Mouse (Mus musculus) hematopoietic stem cell, adult 5-6 weeks (primary cell): ENCODE data around the gene Pigu. TPM values are rescaled to one million over a fixed set of nuclear protein-coding genes. Genes with fewer than 3 reads are reported as not detected.

Experiments used
- ATAC-seq, 2 experiments: fragments of 125-278 bp in 1 of 2; replicated peaks in 1 of 2; 2 replicates each; pipeline ENCODE4 v1.8.0; 2016 to 2017; ENCODE audit warnings: inconsistent platforms in 2 of 2, mild to moderate bottlenecking in 2 of 2, moderate number of reproducible peaks in 2 of 2, low read depth in 1 of 2, moderate TSS enrichment in 1 of 2; ENCODE audit not compliant: low FRiP score in 2 of 2, poor library complexity in 2 of 2, severe bottlenecking in 2 of 2, insufficient read depth in 1 of 2, low TSS enrichment in 1 of 2
- total RNA-seq: library from RNA; stranded (forward); fragments of 172-1452, 232-1000 nt; gene quantifications from 2 replicates; pipeline ENCODE4 v1.2.3, GENCODE M21; 2017

Gene Pigu
- total RNA-seq, 1 experiment from 2014 or later: 43.4 TPM

GRCm38 (mm10) chr2:155273603-155274002 lies 83.6 kb downstream of the Pigu start:
- no peak for ATAC-seq

DNA sequence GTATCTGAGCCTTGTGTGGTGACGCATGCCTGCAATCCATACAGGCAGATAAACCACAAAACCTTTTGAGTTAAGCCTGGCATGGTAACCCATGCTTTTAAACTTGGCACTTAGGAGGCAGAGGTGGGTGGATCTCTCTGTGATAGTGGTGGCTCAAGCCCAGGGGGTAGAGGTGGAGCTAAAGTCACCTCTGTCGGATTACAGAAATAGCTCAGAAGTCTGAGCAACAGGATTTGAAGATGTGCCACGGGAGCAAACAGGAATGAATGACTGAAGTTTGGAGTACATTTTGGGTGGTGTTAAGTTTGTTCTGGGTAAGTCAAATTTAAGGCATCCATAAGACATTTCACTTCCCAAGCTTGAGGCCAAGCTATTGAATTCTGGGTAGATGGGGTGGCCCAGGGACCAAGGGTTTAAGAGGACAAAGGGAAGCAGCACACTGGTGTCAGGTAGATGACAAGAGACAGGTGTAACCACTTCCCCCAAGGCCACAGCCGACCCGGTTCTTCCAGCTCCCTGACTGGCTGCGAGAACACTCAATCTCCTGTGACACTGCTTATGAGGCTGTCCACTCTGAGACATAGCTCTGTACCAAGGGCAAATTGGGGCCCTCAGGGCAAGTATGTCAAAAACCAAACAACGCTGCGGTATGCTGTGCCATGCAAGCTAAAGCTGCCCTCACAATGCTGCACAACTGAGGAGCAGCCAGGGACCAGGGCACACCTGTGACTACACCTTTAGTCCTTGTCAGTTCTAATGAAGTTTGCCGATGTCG lies 84.6 kb downstream of the Pigu start:
- no peak for ATAC-seq

DNA sequence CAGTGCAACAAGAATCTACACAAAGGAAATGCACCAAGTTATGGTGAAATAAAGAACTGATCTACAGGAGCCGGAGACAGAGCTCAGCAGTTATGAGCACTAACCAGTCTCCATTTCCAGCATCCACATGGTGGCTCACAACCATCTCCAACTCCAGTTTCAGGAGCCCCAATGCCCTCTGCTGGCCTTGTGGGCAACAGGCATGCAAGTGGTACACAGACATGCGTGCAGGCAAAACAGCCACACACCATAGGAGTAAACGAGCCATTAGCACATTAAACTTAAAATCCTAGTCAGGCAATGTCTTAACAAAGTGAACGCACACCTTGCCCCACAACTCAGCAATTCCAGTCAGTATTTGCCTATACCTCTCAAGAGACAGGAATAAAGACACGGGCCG lies 85.3 kb downstream of the Pigu start:
- no peak for ATAC-seq

DNA sequence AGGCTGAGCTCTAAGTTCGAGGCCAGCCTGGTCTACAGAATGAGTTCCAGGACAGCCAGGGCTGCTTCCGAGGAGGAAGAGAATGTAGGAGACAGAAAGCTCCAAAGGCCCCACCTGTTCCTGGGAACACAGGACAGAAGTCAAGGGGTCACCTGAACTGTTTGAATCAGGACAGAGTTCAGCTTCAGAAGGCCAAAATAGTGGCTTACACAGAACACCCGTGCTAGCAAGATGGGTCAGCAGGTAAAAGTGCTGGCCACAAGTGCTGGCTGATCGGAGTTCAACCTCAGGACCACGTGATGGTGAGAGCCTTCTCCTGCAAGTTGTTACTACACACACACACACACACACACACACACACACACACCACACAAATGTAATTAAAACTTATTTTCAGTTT lies 90.3 kb downstream of the Pigu start:
- ATAC-seq: no peak

- no peak for ATAC-seq
Measured at GRCm38 (mm10) chr2:155265526-155265925, 91.7 kb downstream of the Pigu start.

DNA sequence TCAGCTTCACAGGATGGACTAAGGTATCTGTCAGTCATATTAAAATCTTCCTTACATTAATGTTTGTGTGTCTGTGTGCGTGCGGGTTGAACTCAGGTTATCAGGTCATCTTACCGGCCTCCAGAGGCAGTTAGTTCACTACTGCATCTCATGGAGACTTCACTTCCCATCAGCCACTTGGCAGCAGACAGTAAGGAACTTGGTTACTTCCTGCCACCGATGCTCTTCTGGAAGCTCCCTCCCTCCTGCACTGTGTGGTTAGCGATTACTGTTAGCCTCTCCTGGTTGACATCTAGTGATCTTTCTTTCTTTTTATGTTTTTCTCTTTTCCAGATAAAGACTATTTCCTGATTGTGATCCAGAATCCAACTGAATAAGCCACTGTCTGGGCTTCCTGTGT lies 107.6 kb downstream of the Pigu start:
- no peak for ATAC-seq

GRCm38 (mm10) chr2:155248718-155249117 lies 108.5 kb downstream of the Pigu start:
- no peak for ATAC-seq

DNA sequence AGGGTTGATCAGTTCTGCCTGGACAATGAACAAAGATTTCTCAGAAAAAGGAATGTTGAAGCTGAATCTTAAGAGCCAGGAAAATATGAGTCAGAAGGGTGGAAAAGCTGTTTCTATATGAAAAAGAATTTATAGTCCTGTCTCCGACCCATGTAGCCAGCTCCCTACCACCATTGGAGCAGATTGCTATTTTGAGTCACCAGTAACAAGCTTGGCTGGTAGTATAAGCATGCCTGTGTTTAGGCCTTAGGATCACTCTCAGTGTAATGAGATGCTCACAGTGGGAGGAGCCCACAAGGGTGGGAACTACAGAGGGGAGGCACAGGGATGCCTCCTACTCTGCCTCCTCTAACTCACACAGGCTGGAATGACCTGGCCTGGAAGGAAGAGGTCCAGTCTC lies 109.0 kb downstream of the Pigu start:
- no peak for ATAC-seq

GRCm38 (mm10) chr2:155246231-155246630 lies 111.0 kb downstream of the Pigu start:
- no peak for ATAC-seq

DNA sequence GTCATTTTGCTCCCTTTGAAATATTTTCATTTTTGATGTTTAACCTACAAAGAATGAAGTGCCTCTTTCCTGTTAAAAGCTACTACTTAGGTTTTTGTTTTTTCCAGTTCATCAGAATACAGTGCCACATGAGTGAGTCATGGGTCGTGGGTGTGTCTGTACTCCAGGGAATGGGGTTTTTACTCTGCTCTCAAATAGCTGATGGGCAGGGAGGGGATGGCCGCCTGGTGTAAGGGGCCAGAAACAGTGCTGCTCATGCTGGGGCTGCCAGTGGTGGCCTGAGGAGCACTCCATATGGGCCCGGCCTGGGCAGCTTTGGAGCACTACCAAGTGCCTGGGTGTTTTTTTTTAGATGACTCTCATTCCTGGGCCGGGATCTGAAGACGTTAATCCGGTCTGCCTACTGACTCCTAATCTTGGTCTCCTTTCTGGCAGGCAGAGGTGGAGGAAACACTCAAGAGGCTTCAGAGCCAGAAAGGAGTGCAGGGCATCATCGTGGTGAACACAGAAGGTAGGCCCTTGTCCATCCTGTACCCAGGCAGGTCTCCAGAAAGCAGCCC lies 114.9 kb downstream of the Pigu start:
- ATAC-seq: no peak

GRCm38 (mm10) chr2:155240915-155241314 lies 116.3 kb downstream of the Pigu start:
- no peak for ATAC-seq

- ATAC-seq: no peak
Measured at GRCm38 (mm10) chr2:155237276-155237675, 120.0 kb downstream of the Pigu start.

- ATAC-seq: peak; percentile 96 to 98
Measured at GRCm38 (mm10) chr2:155236362-155236992, 120.8 kb downstream of the Pigu start, which contains the start of gene Dynlrb1. Dynlrb1 (plus strand) TSS chr2:155236533.

DNA sequence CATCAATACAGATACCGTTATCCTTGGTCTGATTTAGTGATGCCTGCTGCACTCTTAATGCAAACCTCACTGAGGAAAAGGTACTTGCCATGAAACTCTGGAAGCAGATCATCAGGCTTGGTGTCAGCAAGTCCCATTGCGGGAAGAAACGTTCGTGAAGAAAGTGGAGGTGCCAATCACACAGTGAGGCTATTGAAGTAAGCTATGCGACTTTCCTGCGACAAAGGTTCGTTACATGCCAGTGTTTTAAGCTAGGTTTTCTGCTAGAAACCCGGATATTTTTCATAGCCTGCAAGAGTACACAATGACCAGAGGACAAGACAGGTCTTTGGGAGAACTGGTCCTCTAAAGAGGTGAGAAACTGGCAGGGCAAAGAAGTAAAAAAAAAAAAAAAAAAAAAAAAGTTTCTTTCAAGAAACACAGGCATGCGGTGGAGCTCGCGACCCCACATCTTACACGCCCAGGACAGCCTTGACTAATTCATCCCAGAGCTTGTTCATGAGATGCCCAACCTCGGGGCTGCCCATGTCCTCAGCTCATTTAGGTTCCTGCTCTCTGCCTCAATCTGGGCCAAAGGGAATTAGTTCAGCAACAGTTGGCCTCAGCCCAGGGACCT lies 121.4 kb downstream of the Pigu start:
- ATAC-seq: peak; percentile 68 to 69

Other genes with a start within 250 kb of the Pigu start
- gene Itch, start 223.9 kb downstream of the Pigu start, total RNA-seq: 57.3 and 65.5 TPM in 2 replicates
- 237 and 279 TPM in 2 replicates for gene Dynlrb1, start 120.9 kb downstream of the Pigu start, total RNA-seq
- 2.6 and 4.8 TPM in 2 replicates for gene Map1lc3a, start 81.1 kb downstream of the Pigu start, total RNA-seq
- gene Trp53inp2, start 23.6 kb upstream of the Pigu start, total RNA-seq: 4.2 and 19.3 TPM in 2 replicates
- 12.5 and 22.1 TPM in 2 replicates for gene Ncoa6, start 116.5 kb upstream of the Pigu start, total RNA-seq
- gene Acss2, start 160.5 kb upstream of the Pigu start, total RNA-seq: 16.6 and 19.4 TPM in 2 replicates
- gene Ggt7, start 160.8 kb upstream of the Pigu start, total RNA-seq: not detected in 2 replicates
- gene Gss, start 235.4 kb upstream of the Pigu start, total RNA-seq: 18.3 and 32.5 TPM in 2 replicates